Mouse (Mus musculus) kidney, embryonic 15.5 days (tissue): ENCODE measurements around the gene Akap13. TPM values are rescaled to one million over a fixed set of nuclear protein-coding genes. Genes with fewer than 3 reads are reported as not detected.
A peak's percentile ranks its signal among the peaks of the same experiment; 100 is the strongest.

Experiments
- ATAC-seq: fragments of 200-750 bp; cut with Nextera tagmentation; replicated peaks from 2 replicates; pipeline ENCODE4 v1.8.0; 2017; ENCODE audit warnings: moderate TSS enrichment; ENCODE audit not compliant: low FRiP score
- H3K27ac ChIP-seq: fragments of 300-500 bp; sonication (generic); 2 replicates; pipeline ENCODE4 v1.5.1; 2015; ENCODE audit warnings: mild to moderate bottlenecking, inconsistent platforms
- H3K27me3 ChIP-seq: fragments of 300-500 bp; sonication (generic); 2 replicates; pipeline ENCODE4 v1.6.1; 2015; ENCODE audit warnings: inconsistent platforms
- H3K36me3 ChIP-seq: fragments of 300-500 bp; sonication (generic); 2 replicates; pipeline ENCODE4 v1.6.1; 2015; ENCODE audit warnings: inconsistent platforms
- H3K4me1 ChIP-seq: fragments of 300-500 bp; sonication (generic); 2 replicates; pipeline ENCODE4 v1.6.1; 2015; ENCODE audit warnings: inconsistent platforms
- H3K4me2 ChIP-seq: fragments of 300-500 bp; sonication (generic); 2 replicates; pipeline ENCODE4 v1.6.1; 2015; ENCODE audit warnings: moderate library complexity, mild to moderate bottlenecking, inconsistent platforms
- H3K4me3 ChIP-seq: fragments of 300-500 bp; sonication (generic); replicated peaks from 2 replicates; pipeline ENCODE4 v1.5.1; 2015; ENCODE audit warnings: mild to moderate bottlenecking, inconsistent platforms
- H3K9ac ChIP-seq: fragments of 300-500 bp; sonication (generic); 2 replicates; pipeline ENCODE4 v1.6.1; 2015; ENCODE audit warnings: mild to moderate bottlenecking, inconsistent platforms
- H3K9me3 ChIP-seq: fragments of 300-500 bp; sonication (generic); replicated peaks from 2 replicates; pipeline ENCODE4 v1.6.1; 2016; ENCODE audit warnings: inconsistent platforms
- WGBS: fragments of 180-500 bp; shearing (Covaris S2); methylation state at CpG from one replicate; pipeline ENCODE4 v1.1.7; 2015; ENCODE audit warnings: mixed read lengths; 5-methylcytosine and 5-hydroxymethylcytosine counted together
- polyA plus RNA-seq: library from polyadenylated mRNA; unstranded; fragments of >200 nt; fragmentation: Nextera tagmentation; extraction: Ambion mirVana; gene quantifications from 2 replicates; pipeline ENCODE4 v1.2.1, GENCODE M21; 2015

Gene Akap13
- polyA plus RNA-seq, 1 experiment from 2014 or later, result 49.7 TPM

DNA sequence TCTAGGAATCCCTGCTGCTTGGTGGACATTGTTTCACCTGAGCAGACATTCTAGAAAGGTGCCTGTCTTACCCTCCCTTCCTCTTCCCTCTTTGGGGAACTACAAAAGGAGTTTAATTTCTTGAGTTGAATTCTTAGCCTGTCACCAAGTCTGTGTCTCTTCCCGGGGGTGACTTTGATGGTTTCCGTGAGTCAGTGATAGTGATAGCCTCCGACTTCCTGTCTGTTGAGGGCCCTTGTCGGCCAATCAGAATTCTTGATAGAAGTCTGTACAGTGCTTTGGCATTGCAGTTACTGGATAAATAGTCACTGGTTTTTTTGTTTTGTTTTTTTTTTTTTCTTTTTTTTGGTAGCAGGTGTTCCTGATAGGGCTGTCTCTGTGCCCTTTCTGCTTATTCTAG lies 116.8 kb downstream of the Akap13 start:
- no peak for ATAC-seq
- WGBS, result 66% methylated on average over 4 of the region's 4 CpGs

DNA sequence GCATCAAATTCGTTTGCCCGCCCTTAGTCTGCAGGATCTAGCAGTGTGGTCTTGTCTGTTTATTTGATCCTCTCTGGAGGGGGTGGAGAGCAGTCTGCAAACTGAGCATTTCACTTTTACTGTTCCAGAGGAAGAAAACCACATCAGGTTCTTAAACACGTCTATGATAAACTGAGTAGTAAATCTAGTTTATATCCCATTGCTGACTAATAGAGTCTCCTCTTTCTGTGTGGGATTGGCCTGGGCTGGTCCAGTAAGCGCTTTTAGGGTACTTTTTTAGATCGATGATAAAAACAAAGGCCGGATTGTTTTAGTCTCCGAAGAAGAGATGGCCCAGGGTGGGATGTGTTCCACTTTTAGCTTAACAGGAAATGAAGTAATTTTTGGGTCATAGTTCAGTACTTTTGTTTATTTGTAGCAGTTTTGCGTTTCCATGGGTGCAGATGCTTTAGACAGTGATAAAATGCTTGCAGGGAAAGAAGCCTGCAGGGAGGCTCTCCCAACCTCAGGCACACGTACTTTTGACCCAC lies 119.9 kb downstream of the Akap13 start:
- Histone ChIP-seq H3K9ac (no peak overlapping the region), H3K4me1 (peaks cover 17% of the 10 kb centered on the region), H3K36me3 (peaks cover 23% of the 10 kb centered on the region), H3K4me3 (no peak overlapping the region), H3K27me3 (no peaks in the 10 kb centered on the region), H3K27ac (peak overlapping the region; percentile 83), H3K4me2 (peak overlapping the region; percentile 28), H3K9me3 (no peaks in the 10 kb centered on the region)
- ATAC-seq, result peak; percentile 85
- 5% methylated on average over 9 of the region's 9 CpGs for WGBS

More for the DNA sequence above, 116.8 kb downstream of the Akap13 start:
- Histone ChIP-seq H3K4me3 (no peak overlapping the region), H3K27me3 (no peaks in the 10 kb centered on the region), H3K36me3 (peaks cover 19% of the 10 kb centered on the region), H3K9me3 (no peaks in the 10 kb centered on the region), H3K9ac (no peak overlapping the region), H3K4me2 (no peak overlapping the region), H3K27ac (0 out of 2 replicates have a peak overlapping the region, but pooled peaks have one; percentile 18), H3K4me1 (peaks cover 17% of the 10 kb centered on the region)

DNA sequence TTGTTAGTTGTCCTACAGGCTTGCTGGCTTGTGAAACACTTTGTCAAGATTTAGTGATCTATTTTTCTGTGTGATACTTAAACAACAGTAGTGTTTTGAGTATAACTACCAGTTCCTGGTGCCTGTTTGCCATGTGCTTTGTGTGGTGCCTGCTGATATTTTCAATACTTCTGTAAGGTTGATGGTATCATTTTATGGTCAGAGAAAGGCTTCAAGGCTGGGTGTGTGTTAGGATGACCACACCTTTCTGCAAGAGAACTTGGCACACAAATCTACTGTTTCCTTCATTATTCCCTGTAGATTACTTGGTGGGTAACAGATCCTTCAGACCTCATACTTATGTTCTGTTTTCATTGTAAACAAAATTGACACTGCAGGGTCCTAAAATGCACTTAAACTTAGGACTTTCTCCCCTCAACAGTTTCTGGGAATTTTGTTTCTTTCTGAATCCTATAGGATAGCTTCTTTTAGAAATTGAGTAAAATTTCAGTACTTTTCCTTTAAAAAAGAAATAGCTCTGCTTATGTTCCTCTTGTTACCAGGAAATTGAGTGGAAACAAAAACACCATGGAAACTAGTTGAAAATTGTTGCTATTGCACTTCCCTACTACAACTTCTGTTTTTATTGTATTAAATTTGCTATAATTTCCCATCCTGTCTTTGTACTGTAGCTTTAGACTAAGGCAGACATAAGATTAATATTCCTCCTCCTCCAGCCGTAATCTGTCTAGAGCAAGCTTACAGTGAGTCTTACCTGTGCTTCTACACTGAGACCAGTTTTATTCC lies 120.7 kb downstream of the Akap13 start:
- Histone ChIP-seq H3K9me3 (no peaks in the 10 kb centered on the region), H3K4me1 (peaks cover 17% of the 10 kb centered on the region), H3K4me3 (no peak overlapping the region), H3K4me2 (no peak overlapping the region), H3K9ac (no peak overlapping the region), H3K27ac (peak overlapping the region; percentile 83), H3K36me3 (peaks cover 26% of the 10 kb centered on the region), H3K27me3 (no peaks in the 10 kb centered on the region)
- WGBS, result 53% methylated on average over 1 of the region's 1 CpGs
- ATAC-seq, result no peak

DNA sequence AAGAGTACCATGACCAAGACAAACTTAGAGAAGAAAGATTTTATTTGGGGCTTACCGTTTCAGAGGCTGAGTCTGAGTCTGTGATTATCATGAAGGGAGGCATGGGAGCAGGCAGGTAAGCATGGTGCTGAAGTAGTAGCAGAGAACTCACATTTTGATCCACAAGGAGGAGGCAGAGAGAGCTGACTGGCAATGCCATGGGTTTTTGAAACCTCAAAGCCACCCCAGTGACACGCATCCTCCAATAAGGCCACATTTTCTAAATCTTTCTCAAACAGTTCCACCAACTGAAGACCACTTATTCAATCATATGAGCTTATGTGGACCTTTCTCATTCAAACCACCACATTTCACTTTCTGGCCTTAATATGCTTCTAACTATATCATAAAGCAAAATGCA lies 121.5 kb downstream of the Akap13 start:
- no peak overlapping the region for H3K4me2 ChIP-seq
- H3K9ac ChIP-seq, result no peak overlapping the region
- no peak overlapping the region for H3K4me3 ChIP-seq
- H3K36me3 ChIP-seq, result peaks cover 27% of the 10 kb centered on the region
- WGBS, result 92% methylated on average over 2 of the region's 2 CpGs
- H3K9me3 ChIP-seq, result no peaks in the 10 kb centered on the region
- peaks cover 17% of the 10 kb centered on the region for H3K4me1 ChIP-seq
- 0 out of 2 replicates have a peak overlapping the region, but pooled peaks have one; percentile 37 for H3K27ac ChIP-seq
- H3K27me3 ChIP-seq, result no peaks in the 10 kb centered on the region
- ATAC-seq, result no peak

DNA sequence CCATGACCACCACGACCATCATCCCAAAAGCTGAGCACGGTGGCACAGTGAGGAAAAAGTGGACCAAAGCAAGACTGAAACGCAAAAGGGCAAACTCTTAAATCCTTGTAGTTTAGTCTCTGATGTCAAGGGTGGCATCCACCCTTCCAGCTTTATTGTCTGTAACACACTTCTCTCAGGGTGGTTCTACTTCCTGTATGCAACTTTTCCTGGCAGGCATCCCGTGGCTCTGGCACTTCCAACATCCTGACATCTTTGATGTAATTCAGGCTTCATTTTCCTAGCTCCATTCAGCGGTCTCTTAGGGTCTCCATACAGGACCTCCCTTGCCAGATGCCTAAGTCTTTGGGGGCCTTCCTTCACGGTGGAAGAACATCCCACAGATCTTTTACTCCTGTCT lies 122.0 kb downstream of the Akap13 start:
- no peak overlapping the region for H3K27ac ChIP-seq
- no peaks in the 10 kb centered on the region for H3K27me3 ChIP-seq
- 71% methylated on average over 6 of the region's 6 CpGs for WGBS

DNA sequence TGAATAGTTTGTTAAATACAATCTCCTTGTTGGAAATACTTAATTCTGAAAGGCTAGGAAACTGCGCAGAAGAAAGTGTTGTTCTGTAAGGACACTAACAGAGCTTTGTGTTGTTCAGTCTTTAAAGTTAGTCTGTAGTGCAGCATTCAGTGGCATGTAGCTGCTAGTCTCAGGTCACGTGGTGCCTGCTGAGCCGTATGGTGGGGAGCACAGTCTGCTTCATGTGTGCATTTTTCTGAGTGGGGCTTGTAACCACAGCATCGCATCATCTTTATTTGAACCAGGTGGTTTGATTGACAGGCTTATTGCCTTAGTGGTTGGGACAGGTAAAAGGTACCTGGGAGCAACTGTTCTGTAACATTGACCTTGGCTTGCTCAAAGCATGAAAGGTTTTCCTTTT lies 123.3 kb downstream of the Akap13 start:
- no peak for ATAC-seq
- no peak overlapping the region for H3K27ac ChIP-seq
- 88% methylated on average over 4 of the region's 4 CpGs for WGBS

More for the DNA sequence above, 122.0 kb downstream of the Akap13 start:
- ATAC-seq, result no peak
- no peak overlapping the region for H3K4me3 ChIP-seq
- H3K4me1 ChIP-seq, result peaks cover 17% of the 10 kb centered on the region
- no peak overlapping the region for H3K9ac ChIP-seq
- H3K36me3 ChIP-seq, result peaks cover 26% of the 10 kb centered on the region
- no peaks in the 10 kb centered on the region for H3K9me3 ChIP-seq
- H3K4me2 ChIP-seq, result no peak overlapping the region

DNA sequence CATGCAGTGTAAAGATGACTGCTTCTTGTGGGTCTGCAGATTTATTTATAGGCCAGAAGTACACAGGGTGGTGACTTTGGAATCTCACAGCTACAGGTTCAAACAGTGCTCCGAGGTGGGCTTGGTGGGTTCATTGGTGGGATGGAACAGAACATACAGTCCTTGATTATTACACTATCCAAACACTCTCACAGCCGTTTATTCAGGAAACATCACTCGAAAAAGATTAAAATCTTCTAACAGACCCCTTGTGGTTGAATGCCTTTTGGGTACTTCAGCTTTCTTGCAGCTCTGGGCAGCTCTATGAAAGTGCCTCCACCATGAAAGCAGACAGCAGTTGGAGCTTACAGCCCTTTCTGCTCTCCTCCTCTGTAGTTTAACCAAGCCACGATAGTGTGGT lies 126.8 kb downstream of the Akap13 start:
- Histone ChIP-seq H3K9me3 (no peaks in the 10 kb centered on the region), H3K9ac (no peak overlapping the region), H3K36me3 (peaks cover 36% of the 10 kb centered on the region), H3K4me1 (peaks cover 7% of the 10 kb centered on the region), H3K27me3 (no peaks in the 10 kb centered on the region), H3K4me3 (no peak overlapping the region), H3K4me2 (no peak overlapping the region), H3K27ac (no peak overlapping the region)
- no peak for ATAC-seq
- WGBS, result 80% methylated on average over 4 of the region's 4 CpGs

More for the DNA sequence above, 123.3 kb downstream of the Akap13 start:
- Histone ChIP-seq H3K36me3 (peaks cover 29% of the 10 kb centered on the region), H3K4me2 (no peak overlapping the region), H3K4me3 (no peak overlapping the region), H3K9me3 (no peaks in the 10 kb centered on the region), H3K27me3 (no peaks in the 10 kb centered on the region), H3K4me1 (peaks cover 17% of the 10 kb centered on the region), H3K9ac (no peak overlapping the region)

DNA sequence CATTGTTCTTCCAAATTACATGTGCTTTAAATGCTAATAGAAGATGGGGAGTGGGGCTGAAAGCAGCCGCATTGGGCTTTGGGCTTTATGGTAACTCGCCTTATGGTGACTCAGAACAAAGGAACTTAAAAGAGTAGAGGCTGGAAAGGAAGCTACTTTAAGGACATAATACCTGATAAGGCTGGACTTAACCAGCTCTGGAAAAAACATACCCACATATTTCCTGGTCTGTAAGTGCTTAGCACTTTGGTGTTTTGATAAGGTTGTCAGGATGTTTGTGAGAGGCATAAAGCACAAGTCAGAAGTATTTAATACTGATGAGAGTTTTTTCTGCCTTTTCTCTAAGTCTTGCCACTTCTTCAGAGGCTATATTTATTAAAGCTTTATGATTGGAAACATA lies 128.8 kb downstream of the Akap13 start:
- Histone ChIP-seq H3K4me1 (peaks cover 7% of the 10 kb centered on the region), H3K9me3 (no peaks in the 10 kb centered on the region), H3K9ac (no peak overlapping the region), H3K36me3 (peaks cover 47% of the 10 kb centered on the region), H3K27ac (no peak overlapping the region; the same call in 1 of the 2 replicates), H3K4me2 (no peak overlapping the region), H3K27me3 (no peaks in the 10 kb centered on the region), H3K4me3 (no peak overlapping the region)
- WGBS, result 79% methylated on average over 2 of the region's 2 CpGs
- ATAC-seq, result no peak

DNA sequence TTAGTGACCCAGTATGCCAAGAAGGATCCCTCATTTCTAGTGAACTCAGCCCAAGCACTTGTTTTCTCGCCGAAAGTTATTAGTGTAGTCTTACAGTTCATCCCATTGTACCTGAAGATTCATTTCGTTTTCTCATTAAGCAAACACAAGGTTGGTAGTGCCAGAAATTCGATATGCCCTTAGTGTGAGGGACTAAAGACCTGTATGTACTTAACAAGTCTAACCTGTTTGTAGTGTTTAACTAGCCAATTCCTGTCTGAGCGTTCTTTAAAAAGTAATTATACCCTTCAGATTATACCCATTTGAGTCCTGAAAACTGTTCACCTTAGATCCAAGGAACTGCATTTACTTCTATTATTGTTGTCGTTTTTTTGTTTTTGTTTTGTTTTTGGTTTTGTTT lies 130.1 kb downstream of the Akap13 start:
- peaks cover 7% of the 10 kb centered on the region for H3K4me1 ChIP-seq
- no peaks in the 10 kb centered on the region for H3K27me3 ChIP-seq
- no peaks in the 10 kb centered on the region for H3K9me3 ChIP-seq
- no peak overlapping the region for H3K9ac ChIP-seq
- ATAC-seq, result no peak
- no peak overlapping the region for H3K4me2 ChIP-seq
- no peak overlapping the region for H3K27ac ChIP-seq
- H3K4me3 ChIP-seq, result no peak overlapping the region
- 69% methylated on average over 6 of the region's 6 CpGs for WGBS
- peaks cover 48% of the 10 kb centered on the region for H3K36me3 ChIP-seq

DNA sequence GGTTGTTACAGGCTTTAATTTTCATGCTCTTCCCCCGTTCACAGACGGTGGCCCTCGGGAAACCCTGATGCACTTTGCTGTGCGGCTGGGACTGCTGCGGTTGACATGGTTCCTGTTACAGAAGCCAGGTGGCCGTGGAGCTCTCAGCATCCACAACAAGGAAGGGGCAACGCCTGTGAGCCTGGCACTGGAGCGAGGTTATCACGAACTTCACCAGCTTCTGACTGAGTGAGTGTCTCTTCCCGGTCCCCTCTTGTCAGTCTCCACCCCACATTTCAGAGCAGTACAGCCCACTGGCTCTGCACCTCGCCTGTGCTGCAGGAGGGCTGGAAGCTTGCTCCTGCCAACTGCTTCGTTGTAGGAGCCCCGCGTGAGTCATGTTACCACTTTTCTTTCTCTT lies 130.8 kb downstream of the Akap13 start:
- H3K27ac ChIP-seq, result peak overlapping the region; percentile 45; the same call in 1 of the 2 replicates
- no peak overlapping the region for H3K4me3 ChIP-seq
- H3K9me3 ChIP-seq, result no peaks in the 10 kb centered on the region
- peaks cover 7% of the 10 kb centered on the region for H3K4me1 ChIP-seq
- H3K27me3 ChIP-seq, result no peaks in the 10 kb centered on the region
- WGBS, result 44% methylated on average over 14 of the region's 14 CpGs
- H3K9ac ChIP-seq, result no peak overlapping the region
- no peak overlapping the region for H3K4me2 ChIP-seq
- ATAC-seq, result 0 out of 2 replicates have a peak, but pooled peaks have one; percentile 33
- peaks cover 45% of the 10 kb centered on the region for H3K36me3 ChIP-seq

DNA sequence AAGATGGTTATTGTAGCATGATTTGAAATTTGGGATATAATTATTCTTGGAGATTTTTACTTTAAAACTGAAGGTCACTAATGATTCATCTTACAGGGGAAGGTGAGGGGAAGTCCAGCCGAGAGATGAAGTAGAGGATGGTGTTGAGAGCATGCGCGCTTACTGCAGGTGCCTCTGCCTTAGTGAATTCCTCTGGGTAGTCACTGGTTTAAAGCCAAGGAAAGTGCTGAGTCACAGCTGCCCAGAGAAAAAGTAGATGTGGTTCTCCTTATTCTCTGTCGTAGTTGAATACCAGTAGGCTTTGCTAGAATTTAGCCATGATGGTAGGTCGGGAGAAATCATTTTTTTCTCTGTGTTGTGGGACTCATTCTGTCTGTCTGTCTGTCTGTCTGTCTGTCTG lies 132.4 kb downstream of the Akap13 start:
- Histone ChIP-seq H3K9ac (no peak overlapping the region), H3K27me3 (no peaks in the 10 kb centered on the region), H3K36me3 (peaks cover 38% of the 10 kb centered on the region), H3K4me2 (no peak overlapping the region), H3K4me1 (peaks cover 7% of the 10 kb centered on the region), H3K9me3 (no peaks in the 10 kb centered on the region), H3K4me3 (no peak overlapping the region), H3K27ac (no peak overlapping the region)
- no peak for ATAC-seq
- 89% methylated on average over 5 of the region's 5 CpGs for WGBS

DNA sequence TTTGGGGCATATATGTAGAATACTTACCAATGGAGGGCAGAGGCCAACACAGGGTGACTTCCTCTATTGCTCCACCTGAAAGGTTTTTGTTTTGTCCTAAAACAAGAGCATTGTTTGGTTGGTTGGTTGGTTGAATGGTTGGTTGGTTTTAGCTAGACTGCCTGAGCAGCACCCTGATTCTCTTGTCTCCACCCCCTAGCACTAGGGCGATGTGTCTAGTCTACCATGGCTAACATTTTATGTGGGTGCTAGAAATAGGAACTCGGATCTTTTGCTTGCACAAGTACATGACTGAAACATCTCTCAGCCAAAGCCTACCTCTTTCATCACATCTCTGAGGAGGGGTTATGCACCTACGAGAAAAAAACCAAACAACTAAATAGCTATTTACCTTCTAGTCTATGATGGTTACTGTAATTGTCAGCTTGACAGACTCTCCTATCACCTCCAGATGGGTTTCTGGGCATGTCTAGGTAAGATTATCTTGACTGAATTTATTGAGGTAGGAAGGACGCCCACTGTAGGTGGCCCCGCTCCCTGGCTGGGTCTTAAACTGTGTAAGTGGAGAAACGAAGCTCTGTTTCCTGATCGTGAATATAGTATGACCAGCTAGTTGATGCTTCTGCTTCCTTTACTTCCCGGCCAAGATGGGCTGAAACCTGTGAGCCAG lies 134.1 kb downstream of the Akap13 start:
- Histone ChIP-seq H3K4me2 (no peak overlapping the region), H3K27ac (no peak overlapping the region)
- 87% methylated on average over 8 of the region's 8 CpGs for WGBS

More for the DNA sequence above, 134.1 kb downstream of the Akap13 start:
- no peak for ATAC-seq
- Histone ChIP-seq H3K9ac (no peak overlapping the region), H3K9me3 (no peaks in the 10 kb centered on the region), H3K27me3 (no peaks in the 10 kb centered on the region), H3K36me3 (peaks cover 39% of the 10 kb centered on the region), H3K4me1 (peaks cover 7% of the 10 kb centered on the region), H3K4me3 (no peak overlapping the region)
